In genomic region chr1:120024331-120025049, GRCm38 (mm10) we compare ENCODE assay signal across 11 mouse cellular contexts. TPM values are rescaled to one million over a fixed set of nuclear protein-coding genes. Genes with fewer than 3 reads are reported as not detected.
DNase-seq lines count a peak whose midpoint lies in the region; ATAC-seq and TF ChIP-seq lines count a peak whose summit lies in the region.
"Had no signal": no experiment of that assay in that cellular context is flagged by ENCODE, and none has a peak within 500 bp of the region (broad histone marks: within the 10 kb centered on the region; RNA-seq: fewer than 3 reads in every experiment).

No protein-coding gene starts in this region.

- H3K4me1 ChIP-seq in heart, embryonic 14.5 days (ENCODE audit: control insufficient read depth in 2 of 2, insufficient read depth in 2 of 2, low read length in 2 of 2): peaks cover 21 to 28% of the 10 kb centered on the region in 2 experiments
- H3K4me1 ChIP-seq in heart, postnatal 0 days (ENCODE audit: control insufficient read depth, insufficient read depth): peaks cover 26% of the 10 kb centered on the region
- H3K4me1 ChIP-seq in kidney, embryonic 15.5 days: peaks cover 16% of the 10 kb centered on the region
- H3K4me1 ChIP-seq: hindbrain, embryonic 13.5 days had no signal

- WGBS in heart, embryonic 14.5 days: 41% methylated on average over 10 of the region's 10 CpGs
- WGBS in heart, postnatal 0 days: 44% methylated on average over 10 of the region's 10 CpGs
- 32% methylated on average over 10 of the region's 10 CpGs for WGBS in kidney, embryonic 15.5 days

- no peak for DNase-seq in heart, adult 9 months (ENCODE audit: low spot score in 2 of 2)
- DNase-seq in heart, postnatal 0 days (ENCODE audit: low spot score): peak; percentile 65
- DNase-seq in skeletal muscle tissue, adult 2 months (ENCODE audit: low read depth, low spot score): peak; percentile 45
- DNase-seq in layer of hippocampus, adult 9-11 months: no peak
- DNase-seq in cerebellum, postnatal 4 days (ENCODE audit: low spot score in 2 of 2): no peak
- DNase-seq: layer of hippocampus, postnatal 36 days had no signal

- no peak overlapping the region for H3K4me3 ChIP-seq in heart, embryonic 14.5 days (ENCODE audit: control insufficient read depth in 1 of 2, insufficient read depth in 1 of 2, low read depth in 1 of 2, low read length in 2 of 2)
- no peak overlapping the region for H3K4me3 ChIP-seq in heart, postnatal 0 days (ENCODE audit: low read depth, low read length)
- H3K4me3 ChIP-seq in kidney, embryonic 15.5 days (replicated peaks): no peak overlapping the region
- H3K4me3 ChIP-seq: hindbrain, embryonic 13.5 days had no signal

- no peaks in the 10 kb centered on the region for H3K36me3 ChIP-seq in heart, embryonic 14.5 days (ENCODE audit: control insufficient read depth, insufficient read depth, low read length)
- H3K36me3 ChIP-seq in heart, postnatal 0 days (replicated peaks; ENCODE audit: control insufficient read depth, insufficient read depth, low read length): no peaks in the 10 kb centered on the region
- no peaks in the 10 kb centered on the region for H3K36me3 ChIP-seq in kidney, embryonic 15.5 days
- H3K36me3 ChIP-seq: hindbrain, embryonic 13.5 days had no signal

- TF ChIP-seq EP300 in heart, postnatal 0 days (IDR thresholded peaks at IDR 0.05; ENCODE audit: low read depth): no peak

- TF ChIP-seq CTCF in heart, postnatal 0 days (IDR thresholded peaks at IDR 0.05; ENCODE audit: low read depth): no peak

- no peaks in the 10 kb centered on the region for H3K9me3 ChIP-seq in heart, embryonic 14.5 days (ENCODE audit: control insufficient read depth, low read length)
- no peaks in the 10 kb centered on the region for H3K9me3 ChIP-seq in heart, postnatal 0 days (replicated peaks; ENCODE audit: control insufficient read depth, low read length)
- H3K9me3 ChIP-seq in kidney, embryonic 15.5 days (replicated peaks): no peaks in the 10 kb centered on the region
- H3K9me3 ChIP-seq: hindbrain, embryonic 13.5 days had no signal

- H3K27ac ChIP-seq in heart, embryonic 14.5 days (replicated peaks in 1 of 2; ENCODE audit: control insufficient read depth in 1 of 2, insufficient read depth in 1 of 2, low read depth in 2 of 2, low read length in 2 of 2): peak overlapping the region; percentile 68 to 75
- H3K27ac ChIP-seq in heart, postnatal 0 days (ENCODE audit: low read depth): peak overlapping the region; percentile 75
- H3K27ac ChIP-seq in kidney, embryonic 15.5 days: peak overlapping the region; percentile 77
- H3K27ac ChIP-seq: hindbrain, embryonic 13.5 days had no signal

- H3K27me3 ChIP-seq in heart, embryonic 14.5 days (ENCODE audit: control insufficient read depth, insufficient read depth, low read length): no peaks in the 10 kb centered on the region
- no peaks in the 10 kb centered on the region for H3K27me3 ChIP-seq in heart, postnatal 0 days (ENCODE audit: control insufficient read depth, insufficient read depth, low read length)
- no peaks in the 10 kb centered on the region for H3K27me3 ChIP-seq in kidney, embryonic 15.5 days
- H3K27me3 ChIP-seq: CH12.LX; hindbrain, embryonic 13.5 days had no signal

- ATAC-seq in heart, embryonic 14.5 days (ENCODE audit: insufficient number of reproducible peaks, insufficient read depth, low FRiP score, low read depth): 0 out of 2 replicates have a peak, but pooled peaks have one; percentile 41
- peak; percentile 66 for ATAC-seq in heart, postnatal 0 days (ENCODE audit: insufficient read depth, low read depth)
- ATAC-seq in kidney, embryonic 15.5 days (replicated peaks; ENCODE audit: low FRiP score): peak; percentile 49

- H3K9ac ChIP-seq in heart, embryonic 14.5 days (ENCODE audit: low read length): no peak overlapping the region
- H3K9ac ChIP-seq in heart, postnatal 0 days (replicated peaks; ENCODE audit: low read depth, low read length): no peak overlapping the region
- H3K9ac ChIP-seq in kidney, embryonic 15.5 days: no peak overlapping the region
- H3K9ac ChIP-seq: hindbrain, embryonic 13.5 days had no signal

- no peak overlapping the region for H3K4me2 ChIP-seq in heart, embryonic 14.5 days (ENCODE audit: low read length)
- H3K4me2 ChIP-seq in heart, postnatal 0 days (ENCODE audit: low read depth, low read length): no peak overlapping the region
- H3K4me2 ChIP-seq in kidney, embryonic 15.5 days: no peak overlapping the region
- H3K4me2 ChIP-seq: hindbrain, embryonic 13.5 days had no signal

RNA-seq across cellular contexts. Expression of gene Sctr, which starts 17.8 kb away (rescaled TPM):
- polyA plus RNA-seq in heart, embryonic 14.5 days (2014; fragmentation: Nextera tagmentation; extraction: Ambion mirVana): 0.11 and 0.32 TPM in 2 replicates
- not detected in 2 replicates for total RNA-seq in heart, postnatal 0 days (2014; rRNA removed; ENCODE audit: low replicate concordance)
- not detected in 2 replicates for polyA plus RNA-seq in heart, postnatal 0 days (2015; fragmentation: Nextera tagmentation; extraction: Ambion mirVana)
- 0.63 and 1.2 TPM in 2 replicates for polyA plus RNA-seq in kidney, embryonic 15.5 days (2015; fragmentation: Nextera tagmentation; extraction: Ambion mirVana)
- total RNA-seq: CH12.LX; monocyte, adult 5-6 weeks had no signal

RNA-seq across cellular contexts. Expression of gene Cfap221, which starts 27.5 kb away (rescaled TPM):
- polyA plus RNA-seq in heart, embryonic 14.5 days (2014; fragmentation: Nextera tagmentation; extraction: Ambion mirVana): not detected in 2 replicates
- not detected in 2 replicates for total RNA-seq in heart, postnatal 0 days (2014; rRNA removed; ENCODE audit: low replicate concordance)
- 0.04 TPM in 1 of 2 replicates, not detected in the other for polyA plus RNA-seq in heart, postnatal 0 days (2015; fragmentation: Nextera tagmentation; extraction: Ambion mirVana)
- 0.06 and 0.08 TPM in 2 replicates for polyA plus RNA-seq in kidney, embryonic 15.5 days (2015; fragmentation: Nextera tagmentation; extraction: Ambion mirVana)
- total RNA-seq: CH12.LX; monocyte, adult 5-6 weeks had no signal

RNA-seq across cellular contexts. Expression of gene Tmem37, which starts 49.4 kb away (rescaled TPM):
- 15.1 and 15.7 TPM in 2 replicates for polyA plus RNA-seq in heart, embryonic 14.5 days (2014; fragmentation: Nextera tagmentation; extraction: Ambion mirVana)
- total RNA-seq in heart, postnatal 0 days (2014; rRNA removed; ENCODE audit: low replicate concordance): 0.23 and 7.8 TPM in 2 replicates
- 6.8 and 6.9 TPM in 2 replicates for polyA plus RNA-seq in heart, postnatal 0 days (2015; fragmentation: Nextera tagmentation; extraction: Ambion mirVana)
- 51.3 and 53.6 TPM in 2 replicates for polyA plus RNA-seq in kidney, embryonic 15.5 days (2015; fragmentation: Nextera tagmentation; extraction: Ambion mirVana)
- total RNA-seq: CH12.LX had no signal

Comparison
In these comparisons a context has a peak if more than half of its experiments do, and no peak if none do; other contexts are left out.
1. DNase-seq: peak in heart, postnatal 0 days (single experiment) and skeletal muscle tissue, adult 2 months (single experiment); none in heart, adult 9 months (0 of 2), layer of hippocampus, adult 9-11 months (single experiment) and cerebellum, postnatal 4 days (0 of 2).
2. Peak in every context shown above with its lines, with median percentiles within 50 percentile points of each other: ATAC-seq and H3K27ac ChIP-seq.